Mouse (Mus musculus) stomach, postnatal 0 days (tissue): Measurements from ENCODE around the gene Adcy5.

Source experiments
- CTCF ChIP-seq: IDR thresholded peaks from 2 replicates; pipeline ENCODE4 v1.5.1; 2016; ENCODE audit warnings: antibody characterized with exemption, low read depth, mild to moderate bottlenecking, moderate library complexity
- EP300 ChIP-seq: optimal IDR thresholded peaks from 2 replicates; pipeline ENCODE3; 2016; ENCODE audit warnings: antibody characterized with exemption

- TF ChIP-seq CTCF (no peak), EP300 (no peak)
Observed at GRCm38 (mm10) chr16:35208796-35209195, 54.1 kb downstream of the Adcy5 start.
